Comparison of ENCODE assay signal across 20 mouse cellular contexts in genomic region chr6:134751087-134751486, GRCm38 (mm10).
"Had no signal": no experiment of that assay in that cellular context is flagged by ENCODE, and none has a peak within 500 bp of the region (broad histone marks: within the 10 kb centered on the region; RNA-seq: fewer than 3 reads in every experiment).

No protein-coding gene starts in this region.

- DNase-seq: kidney, adult 11 months; kidney, adult 8-10 months; kidney, postnatal 10 days; kidney, postnatal 36 days; layer of hippocampus, adult 9-11 months; liver, postnatal 0 days; lung, embryonic 14.5 days; right cerebral cortex, adult 18-20 months; right cerebral cortex, postnatal 14 days; right cerebral cortex, postnatal 4 days had no signal

- H3K36me3 ChIP-seq: neural tube, embryonic 12.5 days; neural tube, embryonic 15.5 days had no signal

- H3K4me1 ChIP-seq: kidney, embryonic 15.5 days; limb, embryonic 13.5 days; midbrain, embryonic 13.5 days; neural tube, embryonic 12.5 days; neural tube, embryonic 15.5 days had no signal

- H3K27ac ChIP-seq: kidney, embryonic 15.5 days; layer of hippocampus, adult 2 months; limb, embryonic 10.5 days; limb, embryonic 13.5 days; liver, embryonic 14.5 days; midbrain, embryonic 13.5 days; neural tube, embryonic 12.5 days; neural tube, embryonic 15.5 days had no signal

- H3K9me3 ChIP-seq: kidney, embryonic 15.5 days; limb, embryonic 10.5 days; limb, embryonic 13.5 days; midbrain, embryonic 13.5 days; neural tube, embryonic 12.5 days; neural tube, embryonic 15.5 days had no signal

- H3K9ac ChIP-seq: kidney, embryonic 15.5 days; limb, embryonic 13.5 days; liver, embryonic 14.5 days; liver, postnatal 0 days; lung, embryonic 14.5 days; midbrain, embryonic 13.5 days; neural tube, embryonic 12.5 days; neural tube, embryonic 15.5 days had no signal

- H3K4me2 ChIP-seq: kidney, embryonic 15.5 days; limb, embryonic 13.5 days; liver, embryonic 11.5 days; lung, embryonic 14.5 days; midbrain, embryonic 13.5 days; neural tube, embryonic 12.5 days; neural tube, embryonic 15.5 days had no signal

- H3K27me3 ChIP-seq: kidney, embryonic 15.5 days; limb, embryonic 13.5 days; midbrain, embryonic 13.5 days; neural tube, embryonic 12.5 days; neural tube, embryonic 15.5 days had no signal

- ATAC-seq: liver, postnatal 0 days; lung, postnatal 0 days; midbrain, embryonic 13.5 days had no signal

- H3K4me3 ChIP-seq: kidney, embryonic 15.5 days; layer of hippocampus, adult 2 months; limb, embryonic 10.5 days; limb, embryonic 13.5 days; midbrain, embryonic 13.5 days; neural tube, embryonic 12.5 days; neural tube, embryonic 15.5 days had no signal
